ENCODE assay signal across 8 mouse cellular contexts in genomic region chr16:33950830-33951229, GRCm38 (mm10). TPM values are rescaled to one million over a fixed set of nuclear protein-coding genes. Genes with fewer than 3 reads are reported as not detected.
DNase-seq lines count a peak whose midpoint lies in the region; ATAC-seq lines count a peak whose summit lies in the region.

No protein-coding gene starts in this region.

- no peak overlapping the region for H3K4me3 ChIP-seq in limb, embryonic 11.5 days (ENCODE audit: low read depth, low read length)
- no peak overlapping the region for H3K4me3 ChIP-seq in midbrain, embryonic 14.5 days (replicated peaks; ENCODE audit: low read depth, low read length)

- H3K36me3 ChIP-seq in limb, embryonic 11.5 days (ENCODE audit: control insufficient read depth, insufficient read depth, low read length), result peaks cover 10% of the 10 kb centered on the region; the same call in 1 of the 2 replicates
- peaks cover 26% of the 10 kb centered on the region for H3K36me3 ChIP-seq in midbrain, embryonic 14.5 days (ENCODE audit: control insufficient read depth, insufficient read depth, low read length)

- peak; percentile 73; the same call in 1 of the 2 replicates for ATAC-seq in limb, embryonic 11.5 days (ENCODE audit: insufficient number of reproducible peaks, low FRiP score, low TSS enrichment, low read depth)
- no peak; the same call in 1 of the 2 replicates for ATAC-seq in midbrain, embryonic 14.5 days (ENCODE audit: low FRiP score, low TSS enrichment)

- WGBS in limb, embryonic 11.5 days, result 29% methylated on average over 4 of the region's 4 CpGs
- WGBS in midbrain, embryonic 14.5 days, result 39% methylated on average over 4 of the region's 4 CpGs

- H3K9me3 ChIP-seq in limb, embryonic 11.5 days (ENCODE audit: control insufficient read depth, low read length), result no peaks in the 10 kb centered on the region
- no peaks in the 10 kb centered on the region for H3K9me3 ChIP-seq in midbrain, embryonic 14.5 days (ENCODE audit: control insufficient read depth, low read length)

- H3K9ac ChIP-seq in limb, embryonic 11.5 days (ENCODE audit: low read length), result no peak overlapping the region
- no peak overlapping the region for H3K9ac ChIP-seq in midbrain, embryonic 14.5 days (replicated peaks; ENCODE audit: low read length)

- H3K27ac ChIP-seq in limb, embryonic 11.5 days (replicated peaks; ENCODE audit: low read depth, low read length), result no peak overlapping the region
- H3K27ac ChIP-seq in midbrain, embryonic 14.5 days (replicated peaks; ENCODE audit: low read depth, low read length), result no peak overlapping the region

- H3K4me1 ChIP-seq in limb, embryonic 11.5 days (ENCODE audit: control insufficient read depth, insufficient read depth, low read length), result 0 out of 2 replicates have a peak, but pooled peaks cover 9% of the 10 kb centered on the region
- no peaks in the 10 kb centered on the region for H3K4me1 ChIP-seq in midbrain, embryonic 14.5 days (ENCODE audit: control insufficient read depth, insufficient read depth, low read length)

- peak; percentile 66 for DNase-seq in 3134 (ENCODE audit: extremely low read depth, insufficient read length, low spot score)
- peak; percentile 88 for DNase-seq in adrenal gland, adult 8-10 months
- peak; percentile 72 for DNase-seq in embryo, embryonic 11.5 days (ENCODE audit: low read depth, low spot score)
- DNase-seq in heart, adult 18-20 months, result peak; percentile 89 to 96
- DNase-seq in kidney, adult 8-10 months, result peak; percentile 90 to 95
- DNase-seq in limb, embryonic 11.5 days (ENCODE audit: low spot score), result peak; percentile 87
- DNase-seq in midbrain, embryonic 14.5 days, result peak; percentile 90
- peak; percentile 46 for DNase-seq in spleen, adult 12 weeks (ENCODE audit: low spot score)

- H3K4me2 ChIP-seq in limb, embryonic 11.5 days (ENCODE audit: low read depth, severe bottlenecking), result no peak overlapping the region
- no peak overlapping the region for H3K4me2 ChIP-seq in midbrain, embryonic 14.5 days (ENCODE audit: low read length)

- no peaks in the 10 kb centered on the region for H3K27me3 ChIP-seq in limb, embryonic 11.5 days (ENCODE audit: control insufficient read depth, insufficient read depth, low read length)
- H3K27me3 ChIP-seq in midbrain, embryonic 14.5 days (ENCODE audit: control insufficient read depth, insufficient read depth, low read length), result no peaks in the 10 kb centered on the region

RNA-seq across cellular contexts. Expression of gene Umps, which starts 16.0 kb away (rescaled TPM):
- total RNA-seq in adrenal gland, adult 8-10 months (2022), result 10 to 100 TPM; 35.3 to 47.5 (median 38.2) TPM
- 1 to 10 TPM; 8.6 to 9.6 TPM for total RNA-seq in heart, adult 18-20 months (2021)
- 96.4 and 99.1 TPM in 2 replicates for polyA plus RNA-seq in limb, embryonic 11.5 days (2014; fragmentation: Nextera tagmentation; extraction: Ambion mirVana)
- 19.7 and 28.4 TPM in 2 replicates for polyA plus RNA-seq in midbrain, embryonic 14.5 days (2014; fragmentation: Nextera tagmentation; extraction: Ambion mirVana)
